Mouse (Mus musculus) myocyte (in vitro differentiated cells): ENCODE measurements around the gene 9630041A04Rik. TPM values are rescaled to one million over a fixed set of nuclear protein-coding genes. Genes with fewer than 3 reads are reported as not detected.

Experiments used
- H3K27me3 ChIP-seq: one replicate; pipeline ENCODE4 v1.6.1; 2011; ENCODE audit not compliant: control insufficient read depth, insufficient read depth, insufficient read length
- H3K36me3 ChIP-seq: one replicate; pipeline ENCODE4 v1.6.1; 2011; ENCODE audit not compliant: control insufficient read depth, insufficient read depth
- H3K4me2 ChIP-seq: one replicate; pipeline ENCODE4 v1.6.1; 2011; ENCODE audit warnings: low read depth, control low read depth
- H3K4me3 ChIP-seq: one replicate; pipeline ENCODE4 v1.5.1; 2011; ENCODE audit warnings: mild to moderate bottlenecking, control low read depth, moderate library complexity
- H3K79me2 ChIP-seq: one replicate; pipeline ENCODE4 v1.6.1; 2011; ENCODE audit not compliant: control insufficient read depth, insufficient read depth
- H3ac ChIP-seq: one replicate; pipeline ENCODE4 v1.6.1; 2011; ENCODE audit not compliant: control insufficient read depth, insufficient read length
- CEBPB ChIP-seq: IDR thresholded peaks from 2 replicates; pipeline ENCODE4 v1.6.1; 2011; ENCODE audit warnings: mild to moderate bottlenecking, moderate library complexity; ENCODE audit not compliant: poor library complexity, insufficient read depth, severe bottlenecking
- E2F4 ChIP-seq: IDR thresholded peaks from one replicate; pipeline ENCODE4 v1.6.1; 2011; ENCODE audit warnings: mild to moderate bottlenecking, control low read depth, moderate library complexity; ENCODE audit not compliant: insufficient read depth
- MAX ChIP-seq: IDR thresholded peaks from one replicate; pipeline ENCODE4 v1.6.1; 2011; ENCODE audit warnings: low read depth, mild to moderate bottlenecking, control low read depth
- MYOD1 ChIP-seq, 3 experiments: IDR thresholded peaks; one replicate each; pipeline ENCODE4 v1.6.1; 2011; ENCODE audit warnings: control low read depth in 2 of 3, low read depth in 2 of 3, mild to moderate bottlenecking in 2 of 3, moderate library complexity in 1 of 3; ENCODE audit not compliant: insufficient read length in 2 of 3, control insufficient read depth in 1 of 3
- MYOG ChIP-seq, 3 experiments: IDR thresholded peaks; one replicate each; pipeline ENCODE4 v1.6.1; 2011; ENCODE audit warnings: control low read depth in 2 of 3, low read depth in 2 of 3, mild to moderate bottlenecking in 2 of 3; ENCODE audit not compliant: insufficient read length in 2 of 3, control insufficient read depth in 1 of 3, insufficient read depth in 1 of 3
- POLR2A ChIP-seq: IDR thresholded peaks from one replicate; pipeline ENCODE4 v1.6.1; 2011; ENCODE audit warnings: low read depth, mild to moderate bottlenecking, control low read depth, moderate library complexity; ENCODE audit not compliant: insufficient read length
- POLR2AphosphoS2 ChIP-seq: IDR thresholded peaks from one replicate; pipeline ENCODE4 v1.6.1; 2011; ENCODE audit warnings: low read depth, control low read depth; ENCODE audit not compliant: insufficient read length
- REST ChIP-seq: IDR thresholded peaks from one replicate; pipeline ENCODE4 v1.6.1; 2011; ENCODE audit warnings: mild to moderate bottlenecking, control low read depth, moderate library complexity; ENCODE audit not compliant: insufficient read depth, insufficient read length
- SRF ChIP-seq: IDR thresholded peaks from one replicate; pipeline ENCODE4 v1.6.1; 2011; ENCODE audit warnings: low read depth; ENCODE audit not compliant: control insufficient read depth, insufficient read length
- TCF12 ChIP-seq: IDR thresholded peaks from one replicate; pipeline ENCODE4 v1.6.1; 2011; ENCODE audit warnings: mild to moderate bottlenecking, control low read depth; ENCODE audit not compliant: poor library complexity, insufficient read depth, severe bottlenecking
- TCF3 ChIP-seq: IDR thresholded peaks from one replicate; pipeline ENCODE4 v1.6.1; 2011; ENCODE audit warnings: low read depth, control low read depth; ENCODE audit not compliant: insufficient read length
- USF1 ChIP-seq: IDR thresholded peaks from one replicate; pipeline ENCODE4 v1.6.1; 2011; ENCODE audit warnings: low read depth, mild to moderate bottlenecking, control low read depth, moderate library complexity
- polyA plus RNA-seq: library from polyadenylated mRNA; unstranded; fragments of >200 nt; fragmentation: generic; extraction: Trizol; gene quantifications from one replicate; pipeline ENCODE4 v1.2.1, GENCODE M21; 2012; ENCODE audit warnings: missing spikeins

Gene 9630041A04Rik
- polyA plus RNA-seq, 1 experiment, result not detected

DNA sequence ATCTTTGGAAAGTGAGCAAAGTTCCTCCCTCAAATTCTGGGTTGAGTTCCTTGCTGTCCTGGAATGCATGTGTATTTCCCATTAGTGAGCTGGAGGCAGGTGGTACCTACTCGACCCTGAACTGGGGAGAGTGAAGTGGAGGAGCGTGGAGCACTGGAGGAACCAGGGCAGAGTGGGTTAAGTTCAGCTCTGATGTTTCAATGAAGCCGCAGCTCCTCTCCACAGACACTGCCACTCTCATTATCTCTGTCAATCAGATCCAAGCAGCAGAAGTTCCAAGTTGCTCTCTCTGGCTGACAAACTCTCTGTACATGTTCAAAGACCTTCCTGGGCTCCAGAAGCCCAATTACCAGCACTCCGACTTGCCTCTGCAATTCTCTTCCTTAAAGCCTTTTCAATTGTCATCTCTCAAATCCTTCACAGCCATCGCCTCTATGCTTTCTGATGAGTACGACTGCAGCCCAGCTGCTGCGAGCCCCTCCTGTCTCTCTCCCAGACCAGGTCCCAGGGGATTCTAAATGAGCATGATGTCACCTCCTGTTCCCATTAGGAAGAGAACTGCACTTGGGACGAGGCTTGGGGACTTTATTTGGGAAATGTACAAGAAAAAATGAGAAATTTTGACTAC, 72.4 kb downstream of the 9630041A04Rik start:
- H3K4me2 ChIP-seq, result no peak overlapping the region
- no peaks in the 10 kb centered on the region for H3K27me3 ChIP-seq
- H3K4me3 ChIP-seq, result no peak overlapping the region
- no peaks in the 10 kb centered on the region for H3K79me2 ChIP-seq
- H3K36me3 ChIP-seq, result no peaks in the 10 kb centered on the region
- no peak overlapping the region for H3ac ChIP-seq
- TF ChIP-seq E2F4 (no peak), POLR2AphosphoS2 (no peak), CEBPB (no peak), TCF3 (no peak), POLR2A (no peak)

DNA sequence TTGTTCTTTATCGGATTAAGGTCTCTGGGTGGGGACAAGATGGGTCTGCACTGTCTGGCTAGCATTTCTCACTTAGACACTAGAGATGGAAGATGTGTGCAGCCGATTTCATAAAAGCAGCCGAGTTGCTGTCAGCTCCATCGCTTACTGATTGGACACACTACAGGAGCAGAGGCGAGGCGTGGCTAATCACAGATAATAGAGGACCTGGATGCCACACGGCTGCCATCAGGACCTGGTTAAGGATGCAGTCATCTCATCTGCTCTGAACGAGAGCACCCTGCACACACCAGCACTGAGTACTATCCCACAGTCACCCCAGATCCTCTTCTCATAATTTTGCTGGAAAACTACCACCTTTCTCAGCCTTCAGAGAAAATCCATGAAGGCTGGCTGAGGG, 73.2 kb downstream of the 9630041A04Rik start:
- Histone ChIP-seq H3K4me2 (no peak overlapping the region), H3K4me3 (no peak overlapping the region), H3K27me3 (no peaks in the 10 kb centered on the region), H3K79me2 (no peaks in the 10 kb centered on the region), H3K36me3 (no peaks in the 10 kb centered on the region), H3ac (no peak overlapping the region)
- TF ChIP-seq POLR2AphosphoS2, result no peak
- no peak for TF ChIP-seq MAX
- TF ChIP-seq SRF, result no peak
- TF ChIP-seq TCF12, result no peak
- no peak for TF ChIP-seq MYOD1 (IDR thresholded peaks at IDR 0.05; ENCODE audit: control insufficient read depth in 1 of 3, insufficient read length in 2 of 3, low read depth in 2 of 3)
- no peak for TF ChIP-seq REST
- TF ChIP-seq TCF3, result no peak
- no peak for TF ChIP-seq E2F4
- no peak for TF ChIP-seq POLR2A
- no peak for TF ChIP-seq CEBPB
- TF ChIP-seq USF1, result no peak
- no peak for TF ChIP-seq MYOG (IDR thresholded peaks at IDR 0.05; ENCODE audit: control insufficient read depth in 1 of 3, insufficient read depth in 1 of 3, insufficient read length in 2 of 3, low read depth in 2 of 3)

DNA sequence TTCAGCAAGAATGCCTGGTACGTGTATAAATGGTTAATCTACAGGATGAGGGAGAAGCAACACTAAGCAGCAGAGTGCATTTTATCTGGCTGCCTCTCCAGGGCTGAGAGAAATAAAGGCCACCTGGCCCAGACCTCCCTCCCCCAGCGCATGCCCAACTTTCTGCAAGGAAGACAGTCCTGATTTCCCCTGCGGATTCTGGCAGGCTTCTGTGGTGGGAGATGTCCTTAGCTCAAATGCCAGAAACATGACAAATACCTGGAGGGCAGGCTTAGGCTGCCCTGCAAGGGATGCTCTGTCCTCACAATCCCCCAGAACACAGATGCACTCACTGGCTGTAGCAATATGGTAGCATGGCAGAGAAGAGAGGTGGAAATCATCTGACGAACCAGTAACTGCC, 76.4 kb downstream of the 9630041A04Rik start:
- H3K4me3 ChIP-seq, result no peak overlapping the region
- TF ChIP-seq MYOG (IDR thresholded peaks at IDR 0.05; ENCODE audit: control insufficient read depth in 1 of 3, insufficient read depth in 1 of 3, insufficient read length in 2 of 3, low read depth in 2 of 3), result no peak
- H3K79me2 ChIP-seq, result no peaks in the 10 kb centered on the region
- no peaks in the 10 kb centered on the region for H3K36me3 ChIP-seq
- H3K4me2 ChIP-seq, result no peak overlapping the region
- H3K27me3 ChIP-seq, result no peaks in the 10 kb centered on the region
- no peak overlapping the region for H3ac ChIP-seq

DNA sequence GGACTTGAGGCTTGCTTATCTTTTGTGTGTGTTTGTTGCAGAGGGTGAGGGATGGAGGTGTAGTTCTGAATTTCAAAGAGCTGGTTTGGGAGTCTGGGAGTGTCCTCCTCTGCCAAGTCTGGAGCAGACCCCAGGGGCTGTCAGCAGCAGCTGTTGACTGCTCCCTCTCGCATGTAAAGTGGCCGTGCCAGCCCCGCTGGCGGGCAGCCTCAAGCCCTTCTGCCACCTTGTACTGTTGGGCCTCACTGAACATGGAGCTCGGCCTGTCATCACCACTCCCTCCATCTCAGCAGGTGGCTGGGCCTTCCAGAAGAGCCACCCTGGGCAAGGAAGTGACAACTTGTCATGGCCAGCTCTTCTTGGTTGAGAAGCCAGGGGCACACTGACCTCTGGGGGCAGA, 77.4 kb downstream of the 9630041A04Rik start:
- H3K27me3 ChIP-seq, result no peaks in the 10 kb centered on the region
- no peaks in the 10 kb centered on the region for H3K36me3 ChIP-seq
- no peak for TF ChIP-seq POLR2AphosphoS2
- no peak overlapping the region for H3ac ChIP-seq
- H3K4me3 ChIP-seq, result no peak overlapping the region
- H3K4me2 ChIP-seq, result no peak overlapping the region
- no peaks in the 10 kb centered on the region for H3K79me2 ChIP-seq

DNA sequence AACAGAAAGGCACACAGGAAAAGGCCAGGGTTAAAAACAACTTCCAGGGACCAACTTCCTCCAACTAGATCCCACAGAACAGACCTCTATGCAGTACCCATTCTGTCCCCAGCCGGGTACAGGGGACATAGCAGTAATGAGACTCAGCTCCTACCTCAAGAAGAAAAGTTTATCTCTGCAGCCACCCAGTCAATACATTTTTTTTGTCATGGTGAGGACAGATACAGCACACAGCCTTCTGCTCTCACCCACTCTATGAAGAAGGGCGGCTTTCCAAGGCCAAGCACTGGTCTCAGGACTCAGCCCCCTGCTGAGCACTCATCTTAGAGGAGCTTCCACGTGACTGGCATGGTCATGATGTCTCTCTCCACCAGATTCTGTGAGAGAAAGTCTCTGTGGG, 78.5 kb downstream of the 9630041A04Rik start:
- TF ChIP-seq MYOD1 (IDR thresholded peaks at IDR 0.05; ENCODE audit: control insufficient read depth in 1 of 3, insufficient read length in 2 of 3, low read depth in 2 of 3) (no peak), E2F4 (no peak), MAX (no peak), TCF3 (no peak), TCF12 (no peak), USF1 (no peak), POLR2A (no peak), MYOG (IDR thresholded peaks at IDR 0.05; ENCODE audit: control insufficient read depth in 1 of 3, insufficient read depth in 1 of 3, insufficient read length in 2 of 3, low read depth in 2 of 3) (no peak), REST (no peak), POLR2AphosphoS2 (no peak), SRF (no peak), CEBPB (no peak)
- no peaks in the 10 kb centered on the region for H3K36me3 ChIP-seq
- H3K79me2 ChIP-seq, result no peaks in the 10 kb centered on the region
- no peaks in the 10 kb centered on the region for H3K27me3 ChIP-seq
- no peak overlapping the region for H3K4me2 ChIP-seq
- H3K4me3 ChIP-seq, result no peak overlapping the region
- no peak overlapping the region for H3ac ChIP-seq
